Mouse (Mus musculus) heart, adult 8-10 months (tissue): ENCODE results near the gene Arl14. TPM values are rescaled to one million over a fixed set of nuclear protein-coding genes. Genes with fewer than 3 reads are reported as not detected.

Source experiments
- DNase-seq: peaks from one replicate; pipeline ENCODE4 v3.0.0; 2022; ENCODE audit warnings: low spot score
- total RNA-seq, 4 experiments: library from RNA; stranded (reverse); gene quantifications; 2 replicates each; pipeline ENCODE4 v1.2.4; 2022

The Arl14 gene
- not detected for total RNA-seq

DNA sequence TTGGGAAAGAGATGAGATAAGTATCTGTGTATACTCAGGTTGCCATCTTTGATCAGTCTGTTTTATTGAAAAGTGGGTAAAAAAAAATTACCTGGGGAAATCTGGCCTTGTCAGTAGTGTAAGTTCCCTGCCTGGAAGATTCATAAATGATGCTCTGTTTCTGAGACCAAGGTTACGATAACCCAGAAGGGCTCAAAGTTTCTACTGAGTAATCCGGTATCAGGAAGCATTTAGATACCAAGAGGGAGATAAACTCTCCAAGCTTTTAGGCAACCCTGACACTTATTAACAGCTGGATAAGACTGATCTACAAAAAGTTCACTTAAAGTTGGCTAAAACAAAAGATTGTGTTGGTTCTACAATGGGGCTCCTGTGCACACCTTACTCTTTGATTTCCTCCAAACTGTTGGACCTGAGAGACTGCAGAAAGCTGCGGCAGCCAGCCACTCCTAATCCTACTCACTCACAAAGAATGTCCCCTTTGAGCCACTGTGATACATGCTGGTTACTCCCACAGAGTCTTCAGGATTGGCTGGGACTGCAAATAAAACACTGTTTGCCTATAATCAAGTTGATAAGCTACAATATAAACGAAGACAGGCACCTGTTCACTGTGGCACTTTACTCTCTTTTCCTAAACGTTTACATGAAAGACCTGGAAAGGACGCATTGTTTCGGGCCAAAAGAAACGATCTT lies at the start of gene Arl14:
Gene Arl14, plus strand, starts transcription at position 614 of the 696 bp plus-strand sequence.
- DNase-seq: no peak

DNA sequence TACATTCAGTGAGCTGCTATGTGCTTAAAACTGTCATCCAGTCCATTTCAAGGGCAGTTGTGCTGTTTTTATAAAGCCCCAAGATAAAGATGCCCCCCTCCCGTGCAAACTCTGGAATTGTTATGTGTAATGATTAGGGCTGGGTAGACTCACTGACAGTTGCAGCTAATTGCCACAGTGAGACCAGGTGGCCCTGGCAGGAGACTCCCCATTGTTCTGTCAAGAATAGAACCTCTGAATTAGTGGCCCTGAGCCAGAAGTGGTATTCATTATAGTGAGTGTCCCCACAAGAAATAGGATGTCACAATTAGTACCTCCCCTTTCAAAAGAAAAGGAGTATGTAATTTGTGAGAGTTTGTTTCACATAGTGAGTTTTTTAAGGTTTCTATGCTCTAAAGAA lies 47.0 kb upstream of the Arl14 start:
- no peak for DNase-seq

DNA sequence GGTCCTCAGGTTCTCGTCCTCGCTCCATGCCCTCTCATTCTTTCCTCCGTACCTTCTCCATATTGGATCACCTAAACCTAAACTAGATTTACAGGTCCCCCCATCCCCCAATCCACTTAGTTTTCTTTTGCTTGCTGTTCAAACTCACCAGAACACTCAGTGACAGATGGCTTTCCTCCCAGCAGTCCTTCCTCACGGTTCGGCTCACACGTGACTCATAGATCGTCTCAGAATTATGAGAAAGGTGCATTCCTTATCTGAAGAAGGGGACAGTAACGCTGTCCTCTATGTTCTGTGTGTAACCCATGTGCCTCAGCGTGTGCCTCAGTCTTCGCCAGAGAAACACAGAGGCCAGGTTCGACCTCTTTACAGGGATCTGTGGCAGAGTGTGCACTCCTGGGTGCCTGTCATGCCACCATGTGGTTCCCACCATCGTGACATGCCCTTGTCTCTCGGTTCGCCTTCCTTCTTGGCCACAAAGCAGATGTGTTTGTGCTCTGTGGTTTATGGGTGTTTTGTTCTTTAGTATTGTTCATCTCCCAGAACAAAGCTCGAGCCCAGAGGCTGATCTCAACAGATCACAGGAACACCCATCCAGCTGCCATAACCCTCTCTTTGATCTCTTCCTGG lies 44.9 kb upstream of the Arl14 start:
- no peak for DNase-seq

DNA sequence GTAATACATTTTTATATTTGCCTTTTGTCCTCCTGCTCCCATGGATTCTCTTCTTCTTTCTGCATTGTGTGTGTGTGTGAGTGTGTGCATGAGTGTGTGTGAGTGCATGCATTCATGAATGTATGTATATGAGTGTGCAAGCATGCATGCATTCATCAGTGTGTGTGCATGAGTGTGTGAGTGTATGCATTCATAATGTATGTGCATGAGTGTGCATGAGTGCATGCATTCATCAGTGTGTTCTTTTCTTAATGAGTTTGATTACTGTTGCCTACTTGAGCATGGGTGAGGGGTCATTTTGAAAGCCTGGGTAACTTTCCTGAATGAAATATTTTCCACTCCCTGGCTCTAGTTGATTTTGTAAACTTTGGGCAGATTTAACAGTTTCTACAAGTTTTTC lies 44.3 kb upstream of the Arl14 start:
- DNase-seq: no peak

DNA sequence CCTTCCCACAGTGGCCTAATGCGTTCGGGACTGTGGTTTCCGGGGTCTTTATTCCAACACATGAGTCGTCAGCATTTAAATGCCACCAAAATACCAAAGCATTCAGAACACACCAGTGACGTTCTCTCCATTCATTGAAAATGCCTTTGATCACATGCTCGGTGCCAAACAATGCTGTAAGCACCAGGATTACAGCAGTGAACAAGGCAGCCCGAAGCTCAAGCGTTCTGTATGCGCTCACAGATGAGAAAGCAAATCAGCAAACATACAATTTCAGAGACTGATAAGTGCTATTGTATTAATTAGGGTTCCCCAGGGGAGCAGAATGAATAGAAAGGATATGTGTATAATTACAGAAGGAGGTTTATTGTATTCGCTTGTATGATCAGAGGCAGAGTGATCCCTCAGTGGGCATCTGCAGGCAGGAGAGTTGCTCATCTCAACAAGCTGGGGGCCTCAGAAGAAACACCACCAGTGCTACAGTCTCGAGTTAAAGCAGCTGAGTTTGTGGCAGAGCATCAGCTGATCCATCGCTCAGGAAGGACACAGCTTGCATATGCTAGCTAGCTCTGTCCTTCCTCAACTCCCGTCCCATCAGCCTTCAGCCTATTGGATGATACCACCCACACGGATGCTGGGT lies 43.7 kb upstream of the Arl14 start:
- no peak for DNase-seq

DNA sequence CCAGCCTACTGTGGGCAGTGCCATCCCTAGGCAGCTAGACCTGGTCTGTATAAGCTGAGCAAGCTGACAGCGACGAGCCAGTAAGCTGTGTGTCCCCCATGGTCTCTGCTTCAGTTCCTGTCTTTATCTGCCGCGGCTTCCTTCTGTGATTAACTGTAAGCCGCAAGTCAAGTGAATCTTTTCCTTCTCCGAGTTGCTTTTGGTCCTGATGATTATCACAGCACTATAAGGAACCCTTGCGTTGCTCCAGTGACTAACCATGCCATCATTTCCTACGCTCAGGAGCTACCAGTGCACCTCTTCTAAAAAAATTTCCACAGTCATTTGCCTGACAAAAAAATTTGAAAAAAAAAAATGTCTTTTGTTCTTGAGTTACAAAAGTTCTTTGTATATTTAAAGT lies 40.7 kb upstream of the Arl14 start:
- DNase-seq: no peak

DNA sequence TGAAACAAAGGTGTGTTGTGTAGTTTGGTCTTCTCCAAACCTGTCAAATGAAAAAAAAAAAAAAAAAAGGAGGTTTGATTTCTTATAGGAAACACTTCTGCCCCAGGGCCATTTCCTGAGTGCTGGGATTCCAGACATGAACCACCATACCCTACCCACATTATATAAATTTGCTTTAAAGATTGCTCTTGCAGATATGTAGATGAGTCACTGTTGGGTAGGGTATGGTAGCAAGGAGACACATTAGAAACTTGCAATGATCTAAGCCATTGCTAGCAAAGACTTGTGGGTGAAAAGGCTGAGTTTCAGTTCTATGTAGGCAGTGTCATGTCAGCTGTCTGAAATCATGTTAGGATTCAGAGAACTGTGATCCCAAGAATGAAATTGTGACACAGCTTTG lies 40.0 kb upstream of the Arl14 start:
- DNase-seq: no peak

DNA sequence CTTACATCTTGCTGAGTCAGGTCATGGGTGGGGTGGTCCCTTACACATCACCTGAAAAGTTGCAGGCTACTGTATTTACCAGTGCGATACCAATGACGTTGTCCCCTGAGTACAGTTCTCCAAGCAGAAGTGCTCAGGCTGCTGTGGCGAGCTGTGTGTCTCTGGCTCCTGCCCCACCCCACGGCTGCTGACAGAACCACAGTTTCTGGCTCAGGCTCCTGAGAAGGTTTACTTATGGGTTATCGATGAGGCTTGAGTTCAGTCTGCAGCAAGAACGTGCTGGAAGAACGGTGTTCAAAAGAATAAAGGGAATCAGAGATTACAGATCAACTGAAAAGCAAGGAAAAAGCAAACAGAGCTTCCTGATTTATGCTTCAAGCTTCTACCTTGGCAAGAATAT lies 37.0 kb upstream of the Arl14 start:
- no peak for DNase-seq

DNA sequence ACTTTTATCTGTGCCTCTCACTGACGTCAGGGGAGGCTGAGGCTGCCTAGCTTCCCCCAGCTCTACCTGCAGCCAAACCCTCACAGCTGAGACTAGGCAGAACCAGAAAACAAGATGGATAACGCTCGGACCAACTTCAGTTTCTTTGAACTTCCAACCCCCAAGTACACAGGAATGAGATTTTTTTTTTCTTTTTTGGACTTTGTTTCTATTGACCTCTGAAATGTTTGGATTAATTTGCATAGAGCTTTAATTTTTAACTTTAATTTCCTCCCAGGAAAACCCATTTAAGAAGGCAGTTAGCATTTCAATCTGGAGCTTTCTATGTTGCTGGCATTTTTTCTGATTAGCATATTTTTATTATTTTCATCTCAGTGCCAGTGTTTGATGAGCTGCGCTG lies 36.2 kb upstream of the Arl14 start:
- no peak for DNase-seq

DNA sequence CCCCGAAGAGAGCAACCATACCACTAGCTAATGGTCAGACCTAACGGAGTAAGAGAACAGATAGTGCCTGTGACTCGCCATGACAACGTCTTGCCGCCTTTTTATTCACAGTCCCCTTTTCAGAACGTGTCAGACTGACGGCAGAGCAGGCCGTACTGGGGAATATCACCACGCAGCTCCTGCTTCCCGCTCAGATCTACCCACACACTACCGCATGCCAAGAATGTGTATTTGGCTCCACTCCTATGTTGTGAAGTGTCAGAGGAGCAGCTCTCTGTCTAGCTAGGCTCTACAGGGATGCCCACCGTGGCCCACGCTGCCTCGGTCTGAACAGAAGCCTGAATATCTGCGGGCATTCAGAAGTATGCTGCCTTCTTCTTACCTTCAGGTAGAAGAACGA lies 35.6 kb upstream of the Arl14 start:
- DNase-seq: no peak

DNA sequence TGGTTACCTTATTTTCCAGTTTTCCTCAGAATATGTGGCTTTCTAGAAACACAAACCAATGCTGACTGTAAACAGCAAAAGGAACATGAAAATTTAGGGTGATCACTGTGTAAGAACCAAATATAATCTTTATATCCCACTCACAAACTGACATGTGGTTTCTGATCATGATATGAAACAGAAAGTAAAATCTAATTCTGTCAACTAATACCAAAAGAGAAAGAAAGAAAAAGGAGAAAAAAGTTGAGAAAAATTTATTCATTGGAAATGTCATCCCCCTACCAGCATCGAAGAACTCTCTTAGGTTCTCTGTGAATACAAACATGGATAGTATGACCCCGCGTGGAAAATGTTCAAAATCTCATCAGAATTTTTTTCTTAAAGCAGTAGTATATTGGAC lies 29.2 kb upstream of the Arl14 start:
- DNase-seq: no peak

DNA sequence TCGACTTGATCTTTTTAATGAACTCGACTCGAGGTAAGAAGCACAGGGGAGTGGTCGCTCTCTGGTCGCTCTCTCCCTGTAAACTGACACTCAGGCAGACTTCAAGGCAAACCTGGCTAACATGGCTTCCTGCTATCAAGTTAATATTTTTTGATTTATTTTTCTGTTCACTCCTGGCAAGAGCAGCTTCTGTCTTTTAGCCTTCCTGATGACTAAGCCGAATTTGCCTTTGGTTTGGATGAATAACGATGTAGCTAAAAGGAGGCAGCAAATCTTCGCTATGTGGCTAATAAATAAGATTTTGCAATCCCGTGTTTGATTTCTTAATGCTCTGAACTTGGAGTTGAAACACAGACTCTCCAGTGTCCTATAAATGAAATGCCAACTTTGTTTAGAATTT lies 27.7 kb upstream of the Arl14 start:
- DNase-seq: no peak

DNA sequence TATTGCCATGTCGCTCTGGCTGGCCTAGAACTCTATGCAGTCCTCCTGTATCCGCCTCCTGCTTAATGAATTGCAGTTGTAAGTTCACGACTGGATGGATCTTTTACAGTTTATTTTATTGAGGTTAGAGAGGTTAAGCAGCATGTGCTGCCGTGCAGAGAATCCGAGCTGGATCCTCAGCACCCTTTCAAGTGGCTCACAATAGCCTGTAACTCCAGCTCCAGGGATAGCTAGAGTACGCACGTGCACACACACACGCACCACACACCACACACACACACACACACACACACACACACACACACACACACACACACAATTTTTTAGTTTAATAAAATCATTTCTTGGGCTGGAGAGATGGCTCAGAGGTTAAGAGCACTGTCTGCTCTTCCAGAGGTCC lies 27.0 kb upstream of the Arl14 start:
- no peak for DNase-seq

DNA sequence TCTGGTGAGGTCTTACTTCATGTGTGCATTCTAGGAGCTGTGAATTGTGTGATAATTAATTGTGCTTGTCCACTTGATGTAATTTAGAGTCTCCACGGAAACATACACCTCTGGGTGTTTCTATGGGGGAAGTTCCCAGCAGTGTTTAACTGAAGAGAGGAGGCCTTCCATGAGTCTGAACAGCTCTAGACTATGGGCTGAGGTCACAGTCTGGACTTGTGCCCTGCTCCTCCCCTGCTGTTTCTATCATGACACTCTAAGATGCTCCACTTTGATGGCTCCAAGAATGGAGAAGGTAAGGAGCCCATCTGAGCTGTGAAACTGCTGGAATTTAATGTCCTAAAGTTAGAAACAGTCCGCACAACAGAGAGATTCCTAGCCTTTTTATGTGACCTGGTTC lies 24.1 kb upstream of the Arl14 start:
- no peak for DNase-seq

DNA sequence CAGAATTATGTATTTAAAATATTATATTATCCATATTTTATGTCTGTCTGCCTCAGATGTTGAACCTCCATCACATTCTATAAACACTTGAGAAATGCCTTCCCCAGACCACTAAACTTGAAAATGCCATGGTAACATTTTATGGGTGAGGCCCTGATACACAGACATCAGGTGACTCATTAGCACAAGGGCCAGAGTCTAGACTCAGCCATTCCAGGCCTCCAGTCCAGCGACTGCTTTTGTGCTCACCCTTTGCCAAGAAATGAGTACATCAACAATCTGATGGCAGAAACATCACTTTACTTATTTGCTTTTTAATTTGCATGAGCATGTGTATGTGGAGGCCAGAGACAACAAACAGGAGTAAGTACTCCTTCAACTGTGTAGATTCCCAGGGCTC lies 22.0 kb upstream of the Arl14 start:
- DNase-seq: no peak

DNA sequence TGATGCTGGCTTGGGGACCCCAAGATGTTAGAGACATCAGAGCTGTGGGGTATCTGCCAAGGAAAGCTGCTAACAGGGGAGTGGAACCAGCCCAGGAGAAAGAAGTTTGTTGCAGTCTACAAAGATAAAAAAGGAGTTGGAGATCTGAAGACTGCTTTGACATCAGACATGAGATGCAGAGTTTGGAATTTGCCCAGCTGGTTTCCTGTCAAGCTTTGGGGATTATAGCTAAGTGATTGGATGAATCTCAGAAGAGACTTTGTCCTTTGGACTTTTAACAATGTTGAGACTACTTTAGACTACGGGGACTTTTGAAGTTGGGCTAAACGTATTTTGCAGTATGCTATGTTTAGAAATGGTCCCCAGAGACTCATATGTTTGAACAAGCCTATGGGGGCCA lies 21.0 kb upstream of the Arl14 start:
- DNase-seq: no peak

DNA sequence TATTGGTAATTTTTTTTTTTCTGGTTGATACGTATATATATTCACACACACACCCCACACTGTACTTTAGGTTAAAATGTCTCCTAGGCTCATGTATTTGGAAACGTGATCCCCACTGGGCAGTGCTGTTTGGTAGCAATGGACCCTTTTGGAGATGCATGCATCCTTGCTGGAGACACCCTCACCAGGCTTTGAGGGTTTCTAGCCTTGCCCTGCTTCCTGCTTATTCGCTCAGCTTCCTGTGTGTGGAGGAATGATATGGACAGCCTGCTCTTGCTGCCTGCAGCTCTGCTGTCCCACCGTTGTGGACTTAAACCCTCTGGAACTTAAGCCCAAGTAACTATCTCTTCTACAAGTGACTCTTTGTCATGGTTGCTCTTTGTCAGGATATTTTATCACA lies 19.3 kb upstream of the Arl14 start:
- no peak for DNase-seq

DNA sequence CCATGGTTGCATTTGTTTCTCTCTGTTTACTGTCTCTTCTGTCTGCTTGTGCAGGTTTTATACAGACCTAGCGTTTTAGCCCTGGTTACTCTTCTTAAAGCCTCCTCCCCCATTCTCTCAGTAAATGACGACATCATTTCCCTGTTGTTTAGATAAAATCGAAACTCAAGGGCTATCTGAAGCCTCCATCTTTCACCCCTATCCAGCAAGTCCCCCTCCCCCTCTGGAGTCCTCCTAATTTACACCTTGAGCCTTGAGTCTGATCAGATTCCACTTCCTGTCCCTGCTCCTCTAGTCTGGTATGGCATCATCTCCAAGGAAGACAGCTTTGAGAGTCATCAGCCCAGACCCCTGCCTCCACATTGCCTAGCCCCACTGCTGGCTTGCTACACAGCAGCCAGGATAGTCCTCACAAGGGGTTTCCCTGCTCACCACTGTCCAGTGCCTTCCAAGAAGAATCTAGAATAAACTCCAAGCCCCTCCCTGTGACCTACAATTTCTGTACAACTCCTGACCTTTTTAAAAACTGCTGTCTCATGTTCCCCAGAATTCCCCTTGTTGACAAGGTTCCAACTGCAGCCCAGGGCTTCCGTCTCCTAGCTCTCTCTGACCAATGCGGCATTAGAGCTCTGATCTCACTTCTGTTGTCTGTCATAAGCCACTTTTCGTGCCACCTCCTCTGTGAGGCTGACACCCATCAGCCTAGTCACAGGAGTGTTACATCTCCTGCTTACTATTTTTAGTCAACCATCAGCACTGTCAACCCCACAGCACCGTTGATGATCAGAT lies 16.8 kb upstream of the Arl14 start:
- peak; percentile 19 for DNase-seq

DNA sequence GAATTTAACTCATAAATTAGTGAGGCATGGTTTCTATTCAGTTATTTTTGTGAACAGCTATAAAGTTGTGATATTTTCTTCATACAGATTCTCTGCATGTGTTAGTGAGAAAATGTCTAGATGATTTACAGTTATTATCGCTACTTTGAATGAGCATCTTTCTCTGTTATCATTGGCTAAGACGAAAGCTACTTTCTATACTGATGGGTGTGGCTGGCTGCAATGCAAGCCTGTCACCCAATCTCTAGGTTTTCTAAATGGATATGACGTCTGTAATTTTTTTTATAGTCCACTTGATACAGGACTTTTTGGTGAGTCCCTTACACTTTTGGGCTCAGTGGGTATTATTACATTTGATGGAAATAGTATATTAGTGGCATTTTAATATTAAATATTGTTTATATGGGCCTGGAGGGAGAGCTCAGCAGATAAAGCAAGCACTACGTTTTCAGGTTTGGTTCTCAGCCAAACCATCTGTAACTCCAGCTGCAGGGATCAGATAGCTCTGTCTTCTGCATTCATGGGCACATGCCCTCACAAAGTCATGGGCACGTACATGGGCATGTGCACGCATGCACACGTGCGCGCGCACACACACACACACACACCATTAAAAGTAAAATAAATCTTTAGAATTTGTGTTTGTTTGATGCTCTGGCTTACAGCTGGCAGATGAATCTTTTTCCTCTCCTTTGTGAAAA lies 15.9 kb upstream of the Arl14 start:
- DNase-seq: no peak

DNA sequence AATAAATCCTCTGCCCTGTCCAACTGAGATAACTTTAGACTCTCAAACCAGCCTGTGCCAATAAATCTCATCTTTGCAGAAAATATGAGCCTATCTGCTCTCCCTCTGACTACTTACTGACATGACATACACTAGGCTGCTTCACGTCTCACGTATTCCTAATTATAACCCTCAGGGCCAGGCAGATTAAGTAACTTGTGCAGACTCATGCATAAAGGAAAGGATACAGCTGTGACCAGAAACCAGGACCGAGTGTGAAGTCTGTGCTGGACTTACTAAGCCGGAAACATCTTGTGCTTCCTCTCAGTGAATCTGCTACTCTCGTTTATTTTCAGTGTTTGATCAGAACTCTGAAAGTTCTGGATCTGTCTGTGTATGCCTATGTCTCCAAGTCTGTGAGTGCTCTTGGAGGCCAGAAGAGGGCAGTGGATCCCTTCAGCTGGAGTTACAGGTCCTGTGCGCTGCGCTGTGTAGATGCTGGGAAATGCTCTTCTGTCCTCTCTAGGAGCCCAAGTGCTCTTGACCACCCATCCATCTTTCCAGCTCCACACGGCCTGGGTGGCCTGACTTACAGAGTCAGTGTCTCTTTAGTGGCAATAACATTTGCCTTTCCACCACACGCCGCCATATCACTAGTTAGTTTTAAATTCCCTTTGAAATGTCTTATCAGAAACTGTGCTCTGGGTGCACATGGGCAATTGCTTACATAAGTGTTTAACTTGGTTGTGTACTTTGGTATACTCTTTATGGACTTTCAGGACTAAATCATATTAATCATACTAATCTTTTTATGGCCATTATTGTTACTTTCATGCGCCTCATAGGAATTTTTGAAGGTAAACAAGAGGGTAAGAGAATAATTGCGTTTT lies 13.5 kb upstream of the Arl14 start:
- no peak for DNase-seq

DNA sequence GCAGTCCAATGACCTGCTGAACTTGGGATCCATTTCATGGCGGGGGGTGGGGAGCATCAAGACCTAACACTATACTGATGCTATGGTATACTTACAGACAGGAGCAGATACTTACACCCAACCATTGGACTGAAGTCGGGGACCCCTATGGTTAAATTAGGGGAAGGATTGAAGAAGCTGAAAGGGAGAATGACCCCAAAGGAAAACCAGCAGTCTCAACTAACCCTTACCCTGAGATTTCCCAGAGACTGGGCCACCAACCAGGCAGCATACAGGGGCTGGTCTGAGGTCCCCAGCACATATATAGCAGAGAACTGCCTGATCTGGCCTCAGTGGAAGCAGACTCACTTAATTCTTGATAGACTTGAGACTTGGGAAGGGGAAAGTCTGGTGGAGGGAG lies 10.0 kb upstream of the Arl14 start:
- DNase-seq: no peak
